Mouse (Mus musculus): ENCODE data around the gene Ttll4. TPM values are rescaled to one million over a fixed set of nuclear protein-coding genes. Genes with fewer than 3 reads are reported as not detected.

Gene Ttll4
- total RNA-seq (2021) = 19.2 and 21.5 TPM in 2 replicates
- long read RNA-seq, experiment 1, partial matches to known transcripts = 1 of 4 reads
- long read RNA-seq, experiment 1, other reads (novel, unspliced or antisense) = 3 of 4 reads
- long read RNA-seq, experiment 2, full-length matches to known transcripts = 2 of 10 reads
- long read RNA-seq, experiment 2, partial matches to known transcripts = 2 of 10 reads
- long read RNA-seq, experiment 2, other reads (novel, unspliced or antisense) = 6 of 10 reads

- peak; percentile 97 for DNase-seq
These were observed at the start of gene Ttll4 for GRCm38 (mm10) chr1:74661448-74662195. Ttll4 (plus strand) TSS chr1:74661745.

- no peak for DNase-seq
These were observed 37.4 kb upstream of the Ttll4 start for GRCm38 (mm10) chr1:74624183-74624582.

GRCm38 (mm10) chr1:74626076-74626475, 35.5 kb upstream of the Ttll4 start:
- no peak for DNase-seq

GRCm38 (mm10) chr1:74628001-74628400, 33.5 kb upstream of the Ttll4 start:
- DNase-seq = peak; percentile 16

- DNase-seq = no peak
These were observed 28.8 kb upstream of the Ttll4 start for GRCm38 (mm10) chr1:74632734-74633133.

- DNase-seq = no peak
These were observed 18.0 kb upstream of the Ttll4 start for GRCm38 (mm10) chr1:74643524-74643923.

- DNase-seq = no peak
These were observed 17.6 kb upstream of the Ttll4 start for GRCm38 (mm10) chr1:74643926-74644325.

GRCm38 (mm10) chr1:74662253-74662865, 814 bp downstream of the Ttll4 start:
- no peak for DNase-seq

GRCm38 (mm10) chr1:74665153-74665552, 3.6 kb downstream of the Ttll4 start:
- DNase-seq = no peak

- no peak for DNase-seq
These were observed 6.8 kb downstream of the Ttll4 start for GRCm38 (mm10) chr1:74668371-74668770.

GRCm38 (mm10) chr1:74672731-74673130, 11.2 kb downstream of the Ttll4 start:
- no peak for DNase-seq

GRCm38 (mm10) chr1:74676863-74677262, 15.3 kb downstream of the Ttll4 start:
- DNase-seq = no peak

- no peak for DNase-seq
These were observed 16.3 kb downstream of the Ttll4 start for GRCm38 (mm10) chr1:74677843-74678242.

GRCm38 (mm10) chr1:74687131-74687530, 25.6 kb downstream of the Ttll4 start:
- peak; percentile 15 for DNase-seq

- DNase-seq = no peak
These were observed 32.5 kb downstream of the Ttll4 start for GRCm38 (mm10) chr1:74693891-74694583.

- no peak for DNase-seq
These were observed 34.3 kb downstream of the Ttll4 start for GRCm38 (mm10) chr1:74695836-74696235.

GRCm38 (mm10) chr1:74697416-74697815, 35.9 kb downstream of the Ttll4 start:
- DNase-seq = no peak

GRCm38 (mm10) chr1:74698353-74698752, 36.8 kb downstream of the Ttll4 start:
- DNase-seq = no peak

- DNase-seq = peak; percentile 75
These were observed 37.2 kb downstream of the Ttll4 start for GRCm38 (mm10) chr1:74698791-74699190.

- DNase-seq = no peak
These were observed 40.6 kb downstream of the Ttll4 start for GRCm38 (mm10) chr1:74702142-74702553.

GRCm38 (mm10) chr1:74704156-74704555, 42.6 kb downstream of the Ttll4 start:
- no peak for DNase-seq

GRCm38 (mm10) chr1:74705016-74705415, 43.5 kb downstream of the Ttll4 start:
- DNase-seq = no peak

GRCm38 (mm10) chr1:74709566-74709965, 48.0 kb downstream of the Ttll4 start:
- DNase-seq = no peak

Data from adrenal gland, postnatal 14 days (tissue).